Mouse (Mus musculus) heart, adult 2 months (tissue): Measurements from ENCODE around the gene Pnkp.

ENCODE experiments used
- CTCF ChIP-seq: fragments of 200-600 bp; IDR thresholded peaks from 2 replicates; pipeline ENCODE4 v1.8.1; 2022; ENCODE audit warnings: antibody characterized with exemption, mild to moderate bottlenecking, moderate library complexity
- POLR2A ChIP-seq: fragments of 200-500 bp; IDR thresholded peaks from 2 replicates; pipeline ENCODE4 v1.6.1; 2011; ENCODE audit warnings: mild to moderate bottlenecking, low read depth, low read length, control low read depth; ENCODE audit not compliant: insufficient read depth

DNA sequence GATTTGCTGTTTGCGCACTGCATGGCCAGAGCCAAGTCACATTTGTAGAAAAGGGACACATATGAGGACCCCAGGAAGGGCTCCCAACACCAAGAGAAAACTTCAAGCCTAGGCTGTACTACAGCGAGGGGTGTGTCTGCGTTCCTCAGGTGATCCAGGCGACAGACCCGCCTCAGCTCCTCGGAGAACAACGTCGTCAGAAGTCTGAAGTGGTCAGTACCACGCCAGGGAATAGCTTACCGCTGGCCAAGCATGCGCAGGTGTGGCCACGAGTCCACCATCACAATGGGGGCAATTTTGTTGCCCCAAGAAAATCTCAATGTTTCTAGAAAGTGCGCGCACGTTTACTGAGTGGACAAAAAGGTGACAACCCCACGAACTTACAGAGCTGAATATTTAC, 11.5 kb downstream of the Pnkp start:
- TF ChIP-seq POLR2A (no peak), CTCF (no peak)
